Mouse (Mus musculus) brain, embryonic 14.5 days (tissue): ENCODE results near the gene Negr1. TPM values are rescaled to one million over a fixed set of nuclear protein-coding genes. Genes with fewer than 3 reads are reported as not detected.

Experiments used
- DNase-seq: peaks from one replicate; pipeline ENCODE4 v3.0.0-alpha.2; 2011; ENCODE audit warnings: low read depth
- CTCF ChIP-seq: fragments of 200-500 bp; IDR thresholded peaks from 2 replicates; pipeline ENCODE4 v1.5.1; 2012; ENCODE audit warnings: inconsistent platforms, mild to moderate bottlenecking, moderate library complexity, borderline replicate concordance; ENCODE audit not compliant: insufficient read depth, insufficient read length; ENCODE audit errors: extremely low read depth
- POLR2A ChIP-seq: fragments of 200-500 bp; IDR thresholded peaks from 2 replicates; pipeline ENCODE4 v1.6.1; 2012; ENCODE audit warnings: mild to moderate bottlenecking, inconsistent platforms, borderline replicate concordance; ENCODE audit not compliant: poor library complexity, insufficient read depth, insufficient read length, severe bottlenecking; ENCODE audit errors: extremely low read depth
- polyA plus RNA-seq: library from polyadenylated mRNA; depleted of rRNA; stranded (reverse); fragments of >200 nt; gene quantifications from 2 replicates; pipeline ENCODE4 v1.2.3, GENCODE M21; 2012

Gene Negr1
- polyA plus RNA-seq, 1 experiment = 61.0 TPM

DNA sequence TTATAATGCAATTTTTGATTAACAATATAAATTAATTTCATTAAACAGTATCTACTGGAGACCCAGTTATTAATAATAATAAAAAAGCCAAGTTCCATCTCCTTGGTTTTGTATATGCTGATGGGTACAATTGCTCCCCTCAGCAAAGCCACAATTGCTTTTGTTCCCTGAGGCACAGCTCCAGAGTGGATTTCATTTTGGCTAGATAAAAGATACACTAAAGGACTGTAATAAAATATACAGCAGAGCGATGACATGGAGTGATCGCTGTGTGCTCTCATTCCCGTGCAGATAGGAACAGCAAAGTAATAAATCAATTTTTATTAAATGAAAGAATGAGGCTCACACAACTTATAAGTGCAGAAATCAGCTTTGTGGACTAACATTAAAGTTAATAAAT lies 325.3 kb downstream of the Negr1 start:
- TF ChIP-seq CTCF (no peak), POLR2A (no peak)
- no peak for DNase-seq

DNA sequence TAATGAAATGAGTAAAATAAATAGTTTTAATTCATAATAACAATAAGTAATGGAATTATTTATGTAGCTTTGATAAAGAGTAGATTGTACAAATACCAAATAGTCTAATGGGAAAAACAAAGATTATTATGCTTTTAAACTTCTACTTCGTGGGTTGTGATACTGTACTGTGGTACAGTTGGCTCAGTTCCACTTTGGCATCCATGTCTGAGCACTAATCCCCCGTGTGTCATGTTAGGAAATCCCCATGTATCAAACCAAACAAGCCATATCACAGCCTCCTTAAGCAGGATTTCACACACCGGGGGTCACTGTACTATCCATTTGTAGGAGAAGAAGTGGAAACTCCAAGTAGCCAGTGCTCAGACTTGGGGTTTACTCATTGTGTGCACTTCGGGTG lies 329.4 kb downstream of the Negr1 start:
- DNase-seq = no peak
- TF ChIP-seq CTCF = no peak
- no peak for TF ChIP-seq POLR2A

DNA sequence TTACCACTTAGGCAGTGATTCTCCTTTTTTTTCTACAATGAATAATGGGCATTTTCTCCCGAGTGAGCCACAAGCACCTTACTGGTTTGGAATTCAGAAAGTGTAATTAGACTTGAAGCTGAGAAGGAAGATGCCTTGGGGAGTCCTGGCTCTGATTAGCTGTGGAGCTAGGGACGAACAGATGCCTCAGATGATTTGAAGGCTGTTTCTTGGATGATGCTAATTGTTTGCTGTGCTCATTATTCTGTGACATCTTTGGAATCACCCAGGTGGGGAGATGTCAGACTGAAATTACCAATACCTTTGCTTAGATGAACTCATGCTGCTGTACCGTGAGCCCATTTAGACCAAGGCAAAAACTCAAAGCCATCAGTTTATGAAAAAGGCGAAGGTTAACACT lies 333.7 kb downstream of the Negr1 start:
- no peak for TF ChIP-seq POLR2A
- TF ChIP-seq CTCF = no peak
- DNase-seq = peak; percentile 80

DNA sequence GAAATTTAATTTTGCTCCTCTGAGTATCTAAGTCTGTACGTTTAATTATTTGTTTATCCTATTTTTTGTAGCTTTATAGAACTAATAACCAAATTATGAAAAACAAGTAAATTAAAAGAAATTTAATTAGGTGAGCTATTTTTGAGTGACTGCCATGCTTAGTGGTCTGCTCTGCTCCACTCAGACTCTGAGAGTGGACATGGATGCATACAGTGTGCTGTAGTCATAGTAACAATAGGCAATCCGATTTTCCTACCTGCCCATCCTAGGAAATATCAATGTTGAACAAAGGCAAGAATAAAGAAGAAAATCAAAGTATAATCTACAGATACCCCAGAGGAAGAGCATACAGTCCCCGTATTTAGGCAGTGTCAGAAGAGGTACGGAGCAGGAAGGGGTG lies 334.5 kb downstream of the Negr1 start:
- TF ChIP-seq CTCF (no peak), POLR2A (no peak)
- no peak for DNase-seq

DNA sequence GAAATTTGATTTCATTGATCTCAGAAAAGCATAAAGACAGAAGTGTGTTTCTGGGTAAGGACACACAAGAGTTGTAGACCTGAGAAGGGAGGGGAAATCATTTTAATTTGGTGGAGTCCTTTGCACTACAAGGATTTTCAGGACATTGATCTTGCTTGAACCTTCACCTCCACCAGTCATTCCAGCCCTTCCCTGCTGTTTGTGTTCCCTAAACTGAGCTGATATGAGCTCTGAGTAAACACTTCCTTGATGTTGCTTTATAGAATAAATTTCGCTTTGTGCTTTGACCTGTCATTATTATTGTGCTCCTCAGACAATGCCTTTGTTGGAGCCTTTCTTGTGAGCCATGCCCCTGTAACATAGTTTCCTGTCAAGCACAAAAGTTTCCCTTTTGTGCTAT lies 335.0 kb downstream of the Negr1 start:
- TF ChIP-seq CTCF = no peak
- no peak for TF ChIP-seq POLR2A
- DNase-seq = no peak

DNA sequence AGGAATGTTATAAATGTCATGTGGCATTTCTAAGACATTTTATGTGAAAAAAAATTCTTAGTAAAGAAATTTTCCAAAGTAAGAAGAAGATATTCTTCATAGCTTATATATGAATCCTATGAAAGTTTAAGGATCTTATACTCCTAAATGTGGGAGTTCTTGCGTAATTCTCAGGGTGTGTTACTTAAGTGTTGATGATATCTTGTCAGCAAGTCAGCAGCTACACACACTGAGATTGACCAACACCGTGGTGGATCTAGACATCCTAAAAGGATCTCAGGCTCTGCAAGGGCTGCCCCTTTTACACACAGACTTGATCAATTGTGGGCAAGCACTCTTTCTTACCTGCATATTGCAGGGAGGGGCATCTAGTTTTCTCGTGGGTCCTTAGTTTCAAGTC lies 339.5 kb downstream of the Negr1 start:
- DNase-seq = no peak
- TF ChIP-seq POLR2A (no peak), CTCF (no peak)

DNA sequence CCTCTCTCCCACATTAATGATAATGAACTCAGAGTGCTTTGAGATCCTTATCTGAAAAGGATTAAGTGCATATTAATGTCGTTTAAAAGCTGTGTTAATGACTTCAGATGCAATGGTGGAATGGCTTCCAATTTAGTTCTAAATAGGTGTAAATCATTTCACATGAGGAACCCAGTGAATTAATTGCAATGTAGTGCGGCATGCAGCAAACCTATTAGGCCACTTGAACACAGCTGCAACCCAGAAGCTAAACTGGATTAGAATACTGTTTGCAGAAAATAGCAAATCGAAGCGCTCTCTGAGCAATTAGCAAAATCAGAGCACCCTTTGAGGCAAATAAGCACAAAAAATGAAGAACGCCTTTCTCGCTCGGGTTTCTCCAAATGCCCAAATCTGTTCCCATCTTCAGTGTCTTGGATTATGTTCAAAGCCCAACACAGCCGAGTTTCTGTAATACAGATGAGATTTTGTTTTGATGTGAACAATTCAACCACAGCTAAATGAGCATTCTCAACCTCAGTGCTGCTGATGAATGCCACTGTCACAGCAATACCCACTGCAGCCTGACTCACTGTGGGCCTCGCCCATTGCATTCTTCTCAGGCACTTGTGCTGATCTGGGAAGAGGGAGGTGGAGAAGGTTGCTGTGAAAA lies 342.5 kb downstream of the Negr1 start:
- TF ChIP-seq CTCF = no peak
- no peak for TF ChIP-seq POLR2A
- DNase-seq = peak; percentile 92

DNA sequence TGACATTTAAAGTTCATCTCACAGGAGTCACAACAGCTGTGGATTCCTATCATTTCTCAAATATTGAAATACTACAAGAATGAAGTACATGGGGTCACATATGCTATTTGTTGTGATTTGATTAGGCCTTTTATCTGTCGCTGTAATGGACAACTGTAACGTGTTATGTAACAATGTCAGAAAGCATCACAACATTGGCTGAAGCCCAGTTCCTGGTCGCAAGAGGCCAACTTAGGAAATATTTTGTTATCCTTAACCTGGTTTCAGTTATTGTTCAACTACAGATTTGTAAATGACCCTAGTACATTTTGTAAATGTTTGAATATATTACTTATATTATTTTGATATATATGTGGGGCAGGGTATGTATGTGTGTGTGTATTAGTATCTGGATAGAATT lies 351.2 kb downstream of the Negr1 start:
- no peak for TF ChIP-seq POLR2A
- TF ChIP-seq CTCF = no peak
- DNase-seq = no peak

DNA sequence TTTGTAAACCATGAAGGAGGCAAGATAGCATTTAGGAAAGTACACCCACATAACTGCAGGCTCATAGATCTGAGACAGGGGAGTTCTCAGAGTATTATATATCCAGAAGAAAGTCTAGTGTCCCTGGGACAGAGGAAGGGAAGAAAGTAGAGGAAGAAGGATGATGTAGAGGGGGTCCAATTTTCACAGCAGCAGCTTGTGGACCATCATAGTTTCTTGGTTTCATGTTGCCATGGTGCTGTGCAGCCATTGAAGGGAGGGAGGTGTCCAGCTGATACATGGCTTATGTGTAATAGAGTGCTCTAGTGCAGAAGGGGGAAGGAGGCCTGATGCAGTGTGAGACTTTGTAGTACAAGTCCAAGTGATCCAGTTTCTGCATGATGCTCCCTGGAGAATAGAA lies 359.8 kb downstream of the Negr1 start:
- TF ChIP-seq CTCF (no peak), POLR2A (no peak)
- DNase-seq = no peak

DNA sequence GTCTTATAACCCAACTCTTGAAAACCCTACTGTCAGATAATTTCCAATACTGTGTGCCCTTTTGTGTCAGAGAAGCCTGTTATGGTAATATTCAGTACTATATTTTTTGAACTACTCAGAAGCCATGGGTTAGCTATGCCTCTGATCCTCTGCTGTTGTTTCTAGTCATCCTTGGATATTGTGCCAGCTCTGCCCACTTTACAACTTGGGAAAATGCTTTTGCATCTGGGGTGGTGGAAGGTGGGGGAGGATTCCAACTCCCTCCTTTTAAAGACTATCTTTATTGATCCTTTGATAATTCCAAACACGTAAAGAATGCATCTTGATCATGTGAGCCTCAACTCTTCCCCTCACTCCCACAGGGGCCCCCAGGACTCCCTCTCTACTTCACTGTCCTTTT lies 361.6 kb downstream of the Negr1 start:
- TF ChIP-seq CTCF (no peak), POLR2A (no peak)
- no peak for DNase-seq

DNA sequence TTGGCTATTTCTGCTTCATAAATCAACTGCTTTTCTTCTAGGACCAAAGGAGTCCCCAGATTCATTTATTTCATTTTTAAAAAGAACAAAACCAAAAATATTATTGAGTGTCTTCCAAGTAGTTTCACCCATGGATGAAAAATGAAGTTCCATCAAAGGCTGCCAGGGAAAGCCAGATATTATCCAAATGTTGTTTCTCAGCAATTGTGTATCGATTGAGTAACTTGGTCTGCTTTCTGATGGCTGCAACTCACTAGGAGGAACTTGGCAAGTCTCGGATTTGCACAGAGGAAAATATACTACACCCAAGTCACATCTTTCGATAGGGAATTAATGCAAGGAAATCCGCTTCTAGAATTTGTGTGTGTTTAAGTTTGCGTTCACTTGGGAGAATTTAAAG lies 363.5 kb downstream of the Negr1 start:
- DNase-seq = no peak
- no peak for TF ChIP-seq CTCF
- TF ChIP-seq POLR2A = no peak

DNA sequence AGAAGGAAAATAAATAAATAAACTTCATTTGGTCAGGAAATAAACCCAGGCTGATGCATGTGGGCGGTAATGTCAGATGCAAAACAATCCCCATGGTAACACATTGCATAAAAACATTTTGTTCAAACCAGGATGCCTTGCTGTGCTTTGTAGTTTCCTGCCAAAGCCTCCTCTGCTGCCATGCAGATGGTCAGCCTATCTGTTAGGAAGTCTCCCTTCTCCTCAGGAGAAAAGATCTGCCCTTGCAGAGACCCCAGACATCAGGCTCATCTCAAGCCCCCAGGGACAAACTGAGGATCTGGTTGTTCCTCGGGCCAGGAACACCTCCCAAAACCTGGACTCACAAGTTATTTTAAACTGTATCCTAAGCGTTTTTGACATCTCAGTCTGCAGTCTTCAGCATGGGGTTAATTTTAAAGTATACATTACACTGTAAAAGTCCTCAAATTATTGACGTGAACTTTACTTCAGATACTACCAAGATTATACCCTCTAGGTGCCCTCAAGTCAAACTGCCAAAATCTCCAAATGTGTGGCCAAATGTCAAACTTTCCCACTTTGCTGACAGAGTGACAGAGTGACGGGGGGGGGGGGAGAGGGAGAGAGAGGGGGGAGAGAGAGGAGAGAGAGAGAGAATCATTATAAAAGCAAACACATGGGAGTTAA lies 366.9 kb downstream of the Negr1 start:
- DNase-seq = peak; percentile 47
- TF ChIP-seq CTCF = no peak
- TF ChIP-seq POLR2A = no peak

DNA sequence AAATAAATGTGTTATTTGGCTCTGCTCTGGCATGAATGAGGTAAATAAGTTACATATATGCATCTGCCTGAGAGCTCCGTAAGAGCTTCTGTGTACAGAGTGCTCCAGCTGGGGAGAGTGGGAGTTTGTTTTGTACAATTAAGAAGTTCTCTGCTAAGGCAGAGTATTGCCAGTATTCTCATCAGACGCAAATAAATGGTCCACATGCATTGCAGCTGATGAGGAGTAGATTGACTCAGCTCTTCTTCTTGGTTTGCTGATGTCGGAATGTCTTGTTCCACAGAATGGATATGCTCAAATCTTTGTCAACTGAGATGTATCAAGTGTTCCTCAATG lies 367.4 kb downstream of the Negr1 start:
- TF ChIP-seq POLR2A = no peak
- no peak for TF ChIP-seq CTCF
- DNase-seq = peak; percentile 31
